Mouse (Mus musculus): Measurements from ENCODE around the gene Dhrs13.

DNA sequence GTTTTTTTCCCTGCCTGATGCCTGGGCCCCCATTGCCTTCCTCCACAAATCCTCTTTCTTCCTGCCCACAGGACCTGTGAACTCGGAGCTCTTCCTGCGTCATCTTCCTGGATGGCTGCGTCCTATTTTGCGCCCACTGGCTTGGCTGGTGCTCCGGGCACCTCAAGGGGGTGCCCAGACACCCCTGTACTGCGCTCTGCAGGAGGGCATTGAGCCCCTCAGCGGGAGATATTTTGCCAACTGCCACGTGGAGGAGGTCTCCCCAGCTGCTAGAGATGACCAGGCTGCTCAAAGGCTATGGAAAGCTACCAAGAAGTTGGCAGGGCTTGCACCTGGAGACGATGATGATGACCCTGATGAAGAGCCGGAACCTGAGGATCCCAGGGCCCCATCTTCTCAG is 4.7 kb downstream of the Dhrs13 start:
- no peak for TF ChIP-seq CTCF (IDR thresholded peaks at IDR 0.05; ENCODE audit: extremely low read depth, insufficient read depth, insufficient read length, insufficient replicate concordance)
- TF ChIP-seq POLR2A (IDR thresholded peaks at IDR 0.05; ENCODE audit: low read depth, low read length) = no peak
